Mouse (Mus musculus): ENCODE results near the gene Dmbt1.

DNA sequence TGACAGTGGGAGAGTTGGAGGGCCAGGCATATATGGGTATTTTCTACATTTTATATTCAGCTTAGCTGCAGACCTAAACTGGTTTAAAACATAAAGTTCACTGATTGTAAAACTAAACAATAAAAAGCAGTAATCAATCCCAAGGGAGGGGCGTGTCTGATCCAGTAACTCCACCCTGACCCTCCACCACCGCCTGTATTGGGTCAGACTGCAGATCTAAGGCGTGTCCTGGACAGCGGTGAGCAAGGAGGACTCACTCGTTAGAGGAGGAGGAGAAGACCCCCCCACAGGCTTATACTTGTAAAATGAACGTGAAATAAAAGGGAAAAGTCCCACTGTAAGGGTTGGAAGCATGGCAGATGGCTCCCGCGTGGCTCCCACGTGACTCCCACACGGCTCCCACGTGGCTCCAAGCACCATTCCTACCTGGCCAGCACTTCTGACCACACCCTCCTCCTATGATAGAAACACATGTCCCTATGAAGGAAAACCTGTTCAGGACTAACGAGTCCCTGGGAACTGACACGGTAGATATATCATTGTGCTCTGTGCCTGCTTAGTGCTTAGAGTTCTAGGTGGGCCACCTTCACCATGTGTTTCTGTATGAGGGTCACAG lies 40.6 kb upstream of the Dmbt1 start:
- TF ChIP-seq EP300 (IDR thresholded peaks at IDR 0.05; ENCODE audit: low read depth in 1 of 2, low read length in 2 of 2) (no peak), UBTF (IDR thresholded peaks at IDR 0.05; ENCODE audit: borderline replicate concordance, insufficient read depth, low read depth, low read length) (no peak), CTCF (IDR thresholded peaks at IDR 0.05 in 2 of 3, conservative IDR thresholded peaks at IDR 0.05 in 1 of 3; ENCODE audit: control insufficient read depth in 1 of 3, insufficient read depth in 1 of 3, low read depth in 2 of 3, low read length in 3 of 3, poor library complexity in 1 of 3, severe bottlenecking in 1 of 3) (no peak), GATA1 (IDR thresholded peaks at IDR 0.05; ENCODE audit: low read depth, low read length) (no peak), MAFK (IDR thresholded peaks at IDR 0.05; ENCODE audit: borderline replicate concordance, low read depth, low read length) (no peak), POLR2A (IDR thresholded peaks at IDR 0.05; ENCODE audit: control insufficient read depth in 1 of 2, insufficient read depth in 1 of 2, low read depth in 1 of 2, low read length in 2 of 2, poor library complexity in 1 of 2) (no peak), POLR2AphosphoS5 (IDR thresholded peaks at IDR 0.05; ENCODE audit: borderline replicate concordance, low read depth, low read length) (no peak), ZMIZ1 (IDR thresholded peaks at IDR 0.05; ENCODE audit: low read depth, low read length) (no peak), MAX (IDR thresholded peaks at IDR 0.05; ENCODE audit: low read length) (no peak), TCF12 (IDR thresholded peaks at IDR 0.05; ENCODE audit: low read depth, low read length) (no peak), USF1 (IDR thresholded peaks at IDR 0.05; ENCODE audit: low read depth, low read length) (no peak)
